Mouse (Mus musculus) MEL (cell line): ENCODE data around the gene Ccdc9b. TPM values are rescaled to one million over a fixed set of nuclear protein-coding genes. Genes with fewer than 3 reads are reported as not detected.
A peak's percentile ranks its signal among the peaks of the same experiment; 100 is the strongest.

Experiments used
- DNase-seq: peaks from one replicate; pipeline ENCODE4 v3.0.0; 2011; ENCODE audit warnings: low read depth, low spot score
- H3K27ac ChIP-seq: 2 replicates; pipeline ENCODE4 v1.5.1; 2012; ENCODE audit warnings: low read depth, mild to moderate bottlenecking, control low read depth, low read length, moderate library complexity; ENCODE audit not compliant: control insufficient read depth
- H3K27me3 ChIP-seq, 2 experiments: fragments of 150-350 bp in 1 of 2; sonication (generic) in 1 of 2; 2 replicates each; pipeline ENCODE4 v1.6.1; 2012; ENCODE audit warnings: low read length in 2 of 2, mild to moderate bottlenecking in 2 of 2, improper control_type of control experiment in 1 of 2, moderate library complexity in 1 of 2; ENCODE audit not compliant: insufficient read depth in 2 of 2, control insufficient read depth in 1 of 2
- H3K36me3 ChIP-seq, 2 experiments: 2 replicates each; pipeline ENCODE4 v1.6.1; 2012 to 2014; ENCODE audit warnings: low read length in 2 of 2, improper control_type of control experiment in 1 of 2, inconsistent platforms in 1 of 2, mild to moderate bottlenecking in 1 of 2; ENCODE audit not compliant: insufficient read depth in 2 of 2, control insufficient read depth in 1 of 2
- H3K4me1 ChIP-seq, 2 experiments: fragments of 150-350 bp in 1 of 2; sonication (generic) in 1 of 2; 2 replicates each; pipeline ENCODE4 v1.6.1; 2012; ENCODE audit warnings: low read length in 2 of 2, improper control_type of control experiment in 1 of 2, mild to moderate bottlenecking in 1 of 2; ENCODE audit not compliant: insufficient read depth in 2 of 2, control insufficient read depth in 1 of 2
- H3K4me3 ChIP-seq, 2 experiments: fragments of 150-350 bp in 1 of 2; sonication (generic) in 1 of 2; 2 replicates each; pipeline ENCODE4 v1.5.1; 2012; ENCODE audit warnings: low read depth in 2 of 2, low read length in 2 of 2, mild to moderate bottlenecking in 2 of 2, moderate library complexity in 2 of 2, control low read depth in 1 of 2, improper control_type of control experiment in 1 of 2; ENCODE audit not compliant: control insufficient read depth in 1 of 2, insufficient read depth in 1 of 2
- H3K79me2 ChIP-seq: 2 replicates; pipeline ENCODE4 v1.6.1; 2012; ENCODE audit warnings: mild to moderate bottlenecking, low read length, moderate library complexity; ENCODE audit not compliant: control insufficient read depth, poor library complexity, insufficient read depth
- H3K9ac ChIP-seq: 2 replicates; pipeline ENCODE4 v1.6.1; 2012; ENCODE audit warnings: low read depth, mild to moderate bottlenecking, control low read depth, low read length, moderate library complexity; ENCODE audit not compliant: control insufficient read depth, poor library complexity, severe bottlenecking
- H3K9me3 ChIP-seq: fragments of 150-350 bp; sonication (generic); replicated peaks from 2 replicates; pipeline ENCODE4 v1.6.1; 2012; ENCODE audit warnings: mild to moderate bottlenecking, low read length, improper control_type of control experiment, moderate library complexity; ENCODE audit not compliant: insufficient read depth
- BHLHE40 ChIP-seq: IDR thresholded peaks from 2 replicates; pipeline ENCODE4 v1.6.1; 2012; ENCODE audit warnings: low read depth, mild to moderate bottlenecking, inconsistent platforms, low read length, improper control_type of control experiment, borderline replicate concordance
- CHD1 ChIP-seq: IDR thresholded peaks from 2 replicates; pipeline ENCODE4 v1.6.1; 2012; ENCODE audit warnings: low read depth, mild to moderate bottlenecking, inconsistent platforms, low read length, improper control_type of control experiment
- E2F4 ChIP-seq: IDR thresholded peaks from 2 replicates; pipeline ENCODE4 v1.6.1; 2011; ENCODE audit warnings: low read depth, low read length, improper control_type of control experiment, borderline replicate concordance
- EP300 ChIP-seq, 2 experiments: IDR thresholded peaks; 2 replicates each; pipeline ENCODE4 v1.6.1; 2011; ENCODE audit warnings: improper control_type of control experiment in 2 of 2, low read length in 2 of 2, low read depth in 1 of 2, mild to moderate bottlenecking in 1 of 2
- ETS1 ChIP-seq: IDR thresholded peaks from 2 replicates; pipeline ENCODE4 v1.6.1; 2012; ENCODE audit warnings: low read depth, mild to moderate bottlenecking, inconsistent platforms, low read length, improper control_type of control experiment, moderate library complexity
- MAFK ChIP-seq: IDR thresholded peaks from 2 replicates; pipeline ENCODE4 v1.6.1; 2011; ENCODE audit warnings: low read depth, mild to moderate bottlenecking, low read length, improper control_type of control experiment, borderline replicate concordance
- MAX ChIP-seq: IDR thresholded peaks from 2 replicates; pipeline ENCODE4 v1.6.1; 2011; ENCODE audit warnings: low read length, improper control_type of control experiment
- MEF2A ChIP-seq: IDR thresholded peaks from 2 replicates; pipeline ENCODE4 v1.6.1; 2014; ENCODE audit warnings: low read depth, mild to moderate bottlenecking, inconsistent platforms, low read length, improper control_type of control experiment; ENCODE audit not compliant: poor library complexity, insufficient replicate concordance, severe bottlenecking; ENCODE audit errors: extremely low read depth
- MYC ChIP-seq: IDR thresholded peaks from 2 replicates; pipeline ENCODE4 v1.6.1; 2011; ENCODE audit warnings: low read depth, mild to moderate bottlenecking, low read length, improper control_type of control experiment, moderate library complexity
- NELFE ChIP-seq: IDR thresholded peaks from 2 replicates; pipeline ENCODE4 v1.6.1; 2011; ENCODE audit warnings: low read depth, low read length, improper control_type of control experiment
- POLR2AphosphoS5 ChIP-seq: IDR thresholded peaks from 2 replicates; pipeline ENCODE4 v1.6.1; 2012; ENCODE audit warnings: low read depth, borderline replicate concordance, mild to moderate bottlenecking, inconsistent platforms, low read length, moderate library complexity, mixed read lengths
- RAD21 ChIP-seq: IDR thresholded peaks from 2 replicates; pipeline ENCODE4 v1.6.1; 2011; ENCODE audit warnings: mild to moderate bottlenecking, low read depth, low read length, improper control_type of control experiment
- RCOR1 ChIP-seq: IDR thresholded peaks from 2 replicates; pipeline ENCODE4 v1.6.1; 2012; ENCODE audit warnings: low read depth, mild to moderate bottlenecking, inconsistent platforms, low read length, improper control_type of control experiment
- SIN3A ChIP-seq: IDR thresholded peaks from 2 replicates; pipeline ENCODE4 v1.6.1; 2012; ENCODE audit warnings: low read length, improper control_type of control experiment, inconsistent platforms
- USF1 ChIP-seq: IDR thresholded peaks from 2 replicates; pipeline ENCODE4 v1.6.1; 2014; ENCODE audit warnings: low read depth, mild to moderate bottlenecking, inconsistent platforms, low read length, improper control_type of control experiment, moderate library complexity
- ZMIZ1 ChIP-seq: IDR thresholded peaks from 2 replicates; pipeline ENCODE4 v1.6.1; 2012; ENCODE audit warnings: low read depth, mild to moderate bottlenecking, inconsistent platforms, low read length, improper control_type of control experiment, moderate library complexity
- ZNF384 ChIP-seq: IDR thresholded peaks from 2 replicates; pipeline ENCODE4 v1.6.1; 2012; ENCODE audit warnings: low read depth, mild to moderate bottlenecking, inconsistent platforms, low read length, improper control_type of control experiment
- polyA plus RNA-seq, 2 experiments: library from polyadenylated mRNA; stranded (reverse) in 1 of 2; unstranded in 1 of 2; fragments of >175 nt in 1 of 2; fragments of >200 nt in 1 of 2; gene quantifications; 2 replicates each; pipeline versions ENCODE4 v1.2.1 to v1.2.4; 2012; ENCODE audit warnings: low replicate concordance in 2 of 2, low read depth in 1 of 2; ENCODE audit not compliant: insufficient read length in 2 of 2, insufficient read depth in 1 of 2, missing spikeins in 1 of 2
- total RNA-seq: library from RNA; depleted of rRNA; stranded (reverse); fragments of 300-350 nt; gene quantifications from 2 replicates; pipeline ENCODE4 v1.2.3, GENCODE M21; 2012

The Ccdc9b gene
- total and polyA plus RNA-seq, 3 experiments = 1.7 to 2.4 TPM; not detected in 1

GRCm38 (mm10) chr2:118741183-118741582 lies 21.3 kb downstream of the Ccdc9b start:
- Histone ChIP-seq H3K36me3 (peaks cover 0 to 5% of the 10 kb centered on the region in 2 experiments; a peak in 2 of 4 replicates), H3K27ac (no peak overlapping the region), H3K4me3 (no peak overlapping the region), H3K9ac (no peak overlapping the region), H3K4me1 (peaks cover 4 to 12% of the 10 kb centered on the region in 2 experiments), H3K9me3 (no peaks in the 10 kb centered on the region), H3K79me2 (peaks cover 6% of the 10 kb centered on the region), H3K27me3 (no peaks in the 10 kb centered on the region)
- DNase-seq = no peak
- no peak for TF ChIP-seq NELFE
- no peak for TF ChIP-seq CHD1
- TF ChIP-seq MAFK = no peak
- no peak for TF ChIP-seq MEF2A
- no peak for TF ChIP-seq RCOR1
- TF ChIP-seq MAX = no peak
- TF ChIP-seq SIN3A = no peak
- no peak for TF ChIP-seq USF1
- TF ChIP-seq E2F4 = no peak
- no peak for TF ChIP-seq ZMIZ1
- TF ChIP-seq EP300 (IDR thresholded peaks at IDR 0.05; ENCODE audit: low read depth in 1 of 2, low read length in 2 of 2) = no peak

- no peak overlapping the region for H3K9ac ChIP-seq
- H3K9me3 ChIP-seq = no peaks in the 10 kb centered on the region
- TF ChIP-seq NELFE (no peak), ETS1 (0 out of 2 replicates have a peak, but pooled peaks have one; percentile 25), MEF2A (0 out of 2 replicates have a peak, but pooled peaks have one; percentile 24), POLR2AphosphoS5 (no peak), MYC (no peak)
- H3K27ac ChIP-seq = no peak overlapping the region
- H3K36me3 ChIP-seq = peaks cover 0 to 5% of the 10 kb centered on the region in 2 experiments; a peak in 2 of 4 replicates
- H3K27me3 ChIP-seq = no peaks in the 10 kb centered on the region
- H3K4me3 ChIP-seq = no peak overlapping the region
- H3K4me1 ChIP-seq = peaks cover 4 to 12% of the 10 kb centered on the region in 2 experiments
- no peaks in the 10 kb centered on the region; the same call in 1 of the 2 replicates for H3K79me2 ChIP-seq
- no peak for DNase-seq
These were observed 22.1 kb downstream of the Ccdc9b start for GRCm38 (mm10) chr2:118740341-118740740.

GRCm38 (mm10) chr2:118733341-118733740 lies 29.1 kb downstream of the Ccdc9b start:
- peaks cover 0 to 14% of the 10 kb centered on the region in 2 experiments; a peak in 2 of 4 replicates for H3K36me3 ChIP-seq
- H3K27ac ChIP-seq = no peak overlapping the region
- DNase-seq = no peak
- H3K27me3 ChIP-seq = no peaks in the 10 kb centered on the region
- peaks cover 1% of the 10 kb centered on the region; the same call in 1 of the 2 replicates for H3K79me2 ChIP-seq
- peaks cover 2 to 8% of the 10 kb centered on the region in 2 experiments for H3K4me1 ChIP-seq
- H3K9ac ChIP-seq = no peak overlapping the region
- H3K9me3 ChIP-seq = no peaks in the 10 kb centered on the region
- no peak for TF ChIP-seq RAD21
- no peak for TF ChIP-seq ZNF384
- no peak for TF ChIP-seq BHLHE40
- no peak overlapping the region for H3K4me3 ChIP-seq
